Mouse (Mus musculus) frontal cortex, adult 2 months (tissue): ENCODE measurements at regions not wholly inside any gene's neighbourhood (a gene's known extent, or its start where the extent isn't known, plus 50 kb on each side); places are given as distances from the start of the nearest gene placed in this dataset.

Source experiments
- DNase-seq, 2 experiments: peaks; one replicate each; pipeline ENCODE4 v3.0.0; 2022; ENCODE audit warnings: low spot score in 1 of 2; ENCODE audit errors: extremely low spot score in 1 of 2

DNA sequence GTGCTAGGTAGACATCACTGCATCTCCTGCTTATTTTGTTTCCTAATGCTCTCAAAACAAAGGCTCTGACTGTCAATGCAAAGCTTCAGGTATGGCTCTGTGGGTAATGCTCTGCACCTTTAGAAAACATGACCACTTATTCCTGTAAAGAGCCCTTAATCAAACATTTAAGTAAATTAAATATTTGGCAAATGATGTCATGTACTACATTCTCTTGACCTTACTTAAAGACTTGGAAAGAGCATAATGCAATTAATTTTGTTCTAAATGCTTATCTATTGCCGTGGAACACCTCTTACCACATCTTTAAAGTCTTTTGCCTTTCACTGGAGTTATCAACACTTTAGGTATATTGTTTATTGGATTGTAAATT is 70.1 kb upstream of the Palmd start:
- no peak for DNase-seq

DNA sequence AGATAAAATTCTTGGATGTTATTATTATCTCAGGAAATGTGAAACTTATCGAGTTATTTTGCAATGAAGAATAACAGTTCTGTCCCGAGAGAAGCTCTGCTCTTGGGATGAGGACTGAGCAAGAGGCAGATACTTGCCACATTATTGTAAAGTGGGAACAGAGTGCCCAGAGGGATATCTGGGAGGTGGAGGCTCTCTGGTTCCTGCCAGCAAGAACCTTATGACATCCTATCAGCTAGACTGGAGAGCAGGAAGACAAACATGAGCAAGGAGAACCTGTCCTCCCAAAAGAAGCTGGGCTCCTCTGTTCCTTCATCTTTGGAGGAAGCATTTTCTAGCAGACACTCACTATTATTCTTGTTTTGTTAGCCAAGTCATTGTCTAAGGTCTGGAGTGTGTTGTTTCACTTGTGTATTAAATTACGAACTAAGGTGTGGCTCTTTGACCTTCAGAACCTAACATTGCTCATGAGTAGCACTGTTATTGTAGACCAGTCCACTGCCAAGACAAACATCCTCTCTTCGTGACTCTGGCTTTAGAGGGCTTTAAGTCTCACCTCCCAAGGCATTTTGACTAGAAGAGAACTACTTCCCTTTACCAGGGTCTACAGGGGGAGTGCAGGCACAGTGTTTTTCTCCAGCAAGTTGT is 69.6 kb upstream of the Palmd start:
- no peak for DNase-seq
